Mouse (Mus musculus): ENCODE measurements around the gene Rbp7. TPM values are rescaled to one million over a fixed set of nuclear protein-coding genes. Genes with fewer than 3 reads are reported as not detected.
"Not testable (repeated sequence)": the region's sequence is repeated elsewhere in the genome, so short reads cannot be mapped to it uniquely, and the experiment has no call there.

The Rbp7 gene
- polyA plus RNA-seq, 1 experiment from 2014 or later, result 1.6 TPM

DNA sequence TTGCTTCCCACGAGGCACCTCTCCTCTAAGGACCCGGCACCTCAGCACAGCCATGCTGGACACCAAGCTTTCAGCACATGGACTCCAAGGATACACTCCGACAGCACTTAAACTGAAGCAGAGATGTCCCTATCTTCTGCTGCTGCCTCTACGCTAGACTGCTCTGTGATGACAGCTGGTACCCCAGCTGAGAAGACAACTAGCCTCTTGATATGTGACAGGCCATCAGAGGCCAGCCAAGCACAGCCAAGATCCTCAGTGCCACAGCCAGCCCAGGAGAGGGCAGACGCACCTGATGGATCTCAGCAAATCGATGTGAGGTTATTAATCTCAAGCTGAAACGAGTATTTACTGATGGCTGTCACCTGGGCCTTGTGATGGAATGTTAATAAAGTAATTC is 20.3 kb upstream of the Rbp7 start:
- Histone ChIP-seq H3K9me3 (no peaks in the 10 kb centered on the region), H3K27me3 (replicated peaks) (no peaks in the 10 kb centered on the region), H3K4me2 (replicated peaks) (no peak overlapping the region), H3K4me3 (replicated peaks) (no peak overlapping the region), H3K9ac (no peak overlapping the region), H3K27ac (no peak overlapping the region), H3K4me1 (replicated peaks) (no peaks in the 10 kb centered on the region), H3K36me3 (0 out of 2 replicates have a peak, but pooled peaks cover 2% of the 10 kb centered on the region)
- ATAC-seq, result no peak
- WGBS, result 66% methylated on average over 7 of the region's 7 CpGs

DNA sequence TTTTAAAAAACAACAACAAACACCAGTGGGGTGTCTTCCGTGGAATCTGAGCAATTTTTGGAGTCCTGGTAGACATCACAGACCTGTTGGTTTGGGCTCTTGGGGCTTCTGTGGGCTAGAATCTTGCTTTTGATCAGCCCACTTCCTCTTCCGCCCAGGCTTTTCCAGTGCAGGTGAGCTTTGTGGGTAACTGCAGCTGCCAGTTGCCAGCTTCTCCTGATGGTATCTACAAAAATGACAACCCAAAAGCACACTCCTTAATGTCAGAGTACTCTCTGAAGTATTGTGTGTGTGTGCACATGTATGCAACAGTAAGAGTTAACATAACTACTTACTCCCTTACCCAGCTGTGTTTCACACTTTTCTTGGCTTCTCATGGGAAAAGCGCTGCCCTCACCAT is 14.8 kb upstream of the Rbp7 start:
- Histone ChIP-seq H3K36me3 (peaks cover 8% of the 10 kb centered on the region; the same call in 1 of the 2 replicates), H3K27me3 (replicated peaks) (no peaks in the 10 kb centered on the region), H3K9me3 (no peaks in the 10 kb centered on the region), H3K4me1 (replicated peaks) (no peaks in the 10 kb centered on the region), H3K4me3 (replicated peaks) (no peak overlapping the region), H3K9ac (no peak overlapping the region), H3K27ac (no peak overlapping the region), H3K4me2 (replicated peaks) (no peak overlapping the region)
- ATAC-seq, result no peak
- 92% methylated on average over 3 of the region's 3 CpGs for WGBS

DNA sequence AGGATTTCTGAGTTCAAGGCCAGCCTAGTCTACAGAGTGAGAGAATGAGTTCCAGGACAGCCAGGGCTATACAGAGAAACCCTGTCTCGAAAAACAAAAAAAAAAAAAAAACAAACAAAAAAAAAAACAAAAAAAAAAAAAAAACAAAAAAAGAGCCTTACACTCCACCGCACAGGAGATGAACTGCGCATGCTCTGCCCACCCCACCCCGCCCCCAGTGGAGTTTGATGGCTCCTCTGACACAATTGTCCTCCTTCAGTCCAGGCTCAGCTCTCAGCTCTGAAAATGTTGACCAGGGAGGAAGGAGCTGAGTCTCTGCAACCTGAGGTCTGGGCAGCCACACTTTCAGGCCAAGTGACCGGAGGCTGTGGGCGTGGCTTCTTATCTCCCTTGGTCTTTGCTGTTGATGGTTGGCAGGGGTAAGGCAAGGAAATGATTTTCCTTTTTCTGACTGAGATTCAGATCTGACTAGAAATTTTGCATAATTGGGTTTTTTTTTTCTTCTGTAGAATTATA is 8.7 kb upstream of the Rbp7 start:
- H3K9me3 ChIP-seq, result no peaks in the 10 kb centered on the region
- no peak overlapping the region for H3K9ac ChIP-seq
- H3K4me3 ChIP-seq (replicated peaks), result no peak overlapping the region
- no peaks in the 10 kb centered on the region for H3K4me1 ChIP-seq (replicated peaks)
- peaks cover 6% of the 10 kb centered on the region; the same call in 1 of the 2 replicates for H3K36me3 ChIP-seq
- no peaks in the 10 kb centered on the region for H3K27me3 ChIP-seq (replicated peaks)
- 69% methylated on average over 6 of the region's 6 CpGs for WGBS
- no peak for ATAC-seq
- H3K27ac ChIP-seq, result no peak overlapping the region
- H3K4me2 ChIP-seq (replicated peaks), result no peak overlapping the region

- WGBS, result 73% methylated on average over 6 of the region's 6 CpGs
- H3K9me3 ChIP-seq, result no peaks in the 10 kb centered on the region
- no peaks in the 10 kb centered on the region for H3K4me1 ChIP-seq (replicated peaks)
- no peaks in the 10 kb centered on the region for H3K27me3 ChIP-seq (replicated peaks)
- H3K36me3 ChIP-seq, result no peaks in the 10 kb centered on the region
- no peak overlapping the region for H3K4me3 ChIP-seq (replicated peaks)
- H3K27ac ChIP-seq, result no peak overlapping the region
- H3K4me2 ChIP-seq (replicated peaks), result no peak overlapping the region
- H3K9ac ChIP-seq, result no peak overlapping the region
- no peak for ATAC-seq
Measured at GRCm38 (mm10) chr4:149462305-149462971, 7.7 kb upstream of the Rbp7 start.

DNA sequence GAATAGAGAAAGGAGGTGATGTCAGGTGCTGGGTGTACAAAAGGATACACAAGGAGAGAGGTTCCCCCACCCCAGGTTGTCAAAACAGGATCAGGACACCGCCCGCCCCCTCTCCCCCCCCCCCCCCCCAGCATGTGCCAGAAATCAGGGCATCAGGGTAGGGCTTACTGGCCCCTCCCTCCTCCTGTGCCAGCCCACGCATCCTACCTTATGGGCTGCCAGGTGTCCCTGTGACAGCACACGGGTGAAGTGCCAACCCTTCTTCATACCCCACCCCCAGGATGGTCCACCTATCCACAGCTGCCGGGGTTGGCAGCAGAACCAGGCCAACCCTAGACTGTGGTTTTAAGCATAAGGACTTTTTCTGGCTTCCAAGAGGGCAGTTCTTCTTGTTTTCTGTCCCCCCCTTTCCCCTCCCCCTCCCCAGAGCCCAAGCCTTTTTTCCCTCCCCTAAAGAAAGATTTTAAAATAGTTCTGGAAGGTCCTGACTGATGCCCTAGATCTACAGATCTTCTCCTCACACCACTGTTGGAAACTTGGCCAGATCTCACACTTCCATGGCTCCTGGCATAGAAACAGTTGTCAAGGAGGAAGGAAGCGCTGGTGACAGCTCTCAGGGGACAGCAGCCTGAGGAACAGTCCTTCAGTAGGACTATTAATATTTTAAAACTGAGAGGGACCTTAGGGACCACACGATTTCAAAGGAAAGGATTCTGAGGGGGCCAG is 7.0 kb upstream of the Rbp7 start:
- no peak overlapping the region for H3K4me2 ChIP-seq (replicated peaks)
- H3K9me3 ChIP-seq, result no peaks in the 10 kb centered on the region
- WGBS, result 67% methylated on average over 3 of the region's 7 CpGs
- H3K27ac ChIP-seq, result no peak overlapping the region
- no peaks in the 10 kb centered on the region for H3K36me3 ChIP-seq
- H3K4me3 ChIP-seq (replicated peaks), result no peak overlapping the region
- no peak overlapping the region for H3K9ac ChIP-seq
- no peaks in the 10 kb centered on the region for H3K4me1 ChIP-seq (replicated peaks)
- ATAC-seq, result no peak
- H3K27me3 ChIP-seq (replicated peaks), result no peaks in the 10 kb centered on the region

DNA sequence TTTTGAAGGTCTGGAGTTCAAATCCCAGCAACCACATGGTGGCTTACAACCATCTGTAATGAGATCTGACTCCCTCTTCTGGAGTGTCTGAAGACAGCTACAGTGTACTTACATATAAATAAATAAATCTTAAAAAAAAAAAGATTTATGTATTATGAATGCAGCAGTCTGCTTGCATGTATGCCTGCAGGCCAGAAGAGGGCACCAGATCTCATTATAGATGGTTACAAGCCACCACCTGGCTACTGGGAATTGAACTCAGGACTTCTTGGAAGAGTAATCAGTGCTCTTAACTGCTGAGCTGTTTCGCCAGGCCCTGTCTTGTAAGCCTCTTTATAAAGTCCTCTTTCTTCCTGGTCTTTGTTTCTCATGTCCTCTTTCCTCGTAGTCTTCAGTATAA is 5.7 kb upstream of the Rbp7 start:
- WGBS, result 84% methylated on average over 2 of the region's 2 CpGs
- H3K4me2 ChIP-seq (replicated peaks); ATAC-seq; H3K4me1 ChIP-seq (replicated peaks); H3K27me3 ChIP-seq (replicated peaks); H3K9ac ChIP-seq; H3K4me3 ChIP-seq (replicated peaks); H3K9me3 ChIP-seq; H3K27ac ChIP-seq; H3K36me3 ChIP-seq: not testable (repeated sequence)

- no peaks in the 10 kb centered on the region for H3K9me3 ChIP-seq
- no peaks in the 10 kb centered on the region for H3K36me3 ChIP-seq
- no peak overlapping the region for H3K9ac ChIP-seq
- 72% methylated on average over 1 of the region's 1 CpGs for WGBS
- no peaks in the 10 kb centered on the region for H3K4me1 ChIP-seq (replicated peaks)
- no peak overlapping the region for H3K4me2 ChIP-seq (replicated peaks)
- no peak overlapping the region for H3K27ac ChIP-seq
- ATAC-seq, result no peak
- H3K4me3 ChIP-seq (replicated peaks), result no peak overlapping the region
- H3K27me3 ChIP-seq (replicated peaks), result no peaks in the 10 kb centered on the region
Measured at GRCm38 (mm10) chr4:149459425-149459824, 4.6 kb upstream of the Rbp7 start.

DNA sequence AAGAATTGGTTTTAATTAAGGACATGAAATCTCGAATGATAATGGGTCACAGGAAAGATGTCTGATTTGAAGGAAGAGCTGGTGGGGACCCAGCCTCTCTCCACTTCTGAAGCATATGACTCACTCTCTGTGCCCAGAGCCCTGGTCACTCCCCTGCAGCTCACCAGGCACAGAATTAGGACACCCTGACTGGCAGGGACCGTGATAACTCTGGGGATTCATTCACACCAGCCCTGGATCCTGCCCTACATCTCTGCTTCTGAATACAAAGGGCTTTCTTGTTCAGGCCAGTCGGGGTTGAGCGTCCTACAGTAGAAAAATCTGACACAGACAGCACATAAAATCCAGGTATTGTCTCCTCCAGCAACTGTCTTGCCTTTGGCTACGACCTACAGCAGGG is 3.7 kb upstream of the Rbp7 start:
- no peak overlapping the region for H3K4me2 ChIP-seq (replicated peaks)
- no peaks in the 10 kb centered on the region for H3K27me3 ChIP-seq (replicated peaks)
- H3K4me3 ChIP-seq (replicated peaks), result no peak overlapping the region
- ATAC-seq, result no peak
- H3K4me1 ChIP-seq (replicated peaks), result no peaks in the 10 kb centered on the region
- H3K9ac ChIP-seq, result no peak overlapping the region
- no peaks in the 10 kb centered on the region for H3K36me3 ChIP-seq
- H3K9me3 ChIP-seq, result no peaks in the 10 kb centered on the region
- WGBS, result 66% methylated on average over 5 of the region's 5 CpGs
- no peak overlapping the region for H3K27ac ChIP-seq

DNA sequence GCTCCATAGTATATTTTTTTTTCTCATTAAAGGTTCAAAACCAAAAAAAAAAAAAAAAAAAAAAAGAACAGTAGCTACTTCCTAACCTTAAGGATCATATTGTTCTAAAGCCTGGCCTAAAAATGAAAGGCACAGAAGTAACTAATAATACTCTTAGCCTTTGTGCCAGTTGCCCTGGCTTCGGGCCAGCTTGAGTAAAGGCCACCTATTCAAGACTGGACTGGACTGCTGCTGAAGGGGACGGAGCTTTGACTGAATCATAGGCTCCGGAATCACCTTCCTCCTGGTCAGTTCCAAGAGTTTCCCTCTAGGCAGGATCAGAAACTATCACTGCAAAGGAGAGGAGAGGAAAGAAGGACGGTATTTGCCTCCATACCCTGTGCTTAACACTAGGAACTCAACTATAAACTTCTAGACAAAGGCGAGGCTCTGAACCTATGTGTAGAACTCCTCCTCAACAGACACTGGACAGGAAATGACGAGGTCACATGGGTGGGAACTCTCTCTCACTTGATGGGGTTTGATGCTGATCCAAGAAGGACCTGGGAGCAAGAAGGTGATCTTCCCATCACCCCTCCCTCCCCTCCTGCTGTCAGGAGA is 3.2 kb upstream of the Rbp7 start:
- WGBS, result 75% methylated on average over 6 of the region's 6 CpGs
- Histone ChIP-seq H3K9me3 (no peaks in the 10 kb centered on the region), H3K27me3 (replicated peaks) (no peaks in the 10 kb centered on the region), H3K4me2 (replicated peaks) (no peak overlapping the region), H3K27ac (no peak overlapping the region), H3K4me3 (replicated peaks) (no peak overlapping the region), H3K4me1 (replicated peaks) (no peaks in the 10 kb centered on the region), H3K36me3 (no peaks in the 10 kb centered on the region), H3K9ac (no peak overlapping the region)
- no peak for ATAC-seq

DNA sequence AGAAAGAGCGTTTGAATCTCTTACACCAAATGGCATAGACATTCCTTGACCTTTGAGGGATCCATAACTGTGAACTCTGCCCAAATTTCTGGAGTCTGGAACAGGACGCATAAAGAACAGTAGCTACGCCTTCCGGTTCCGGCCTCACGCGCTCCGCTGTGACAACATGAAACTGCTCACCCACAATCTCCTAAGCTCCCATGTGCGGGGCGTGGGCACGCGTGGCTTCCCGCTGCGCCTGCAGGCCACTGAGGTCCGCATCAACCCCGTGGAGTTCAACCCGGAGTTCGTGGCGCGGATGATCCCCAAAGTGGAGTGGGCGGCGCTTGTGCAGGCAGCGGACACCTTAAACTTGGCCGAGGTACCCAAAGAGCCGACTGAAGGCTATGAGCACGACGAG is 2.4 kb upstream of the Rbp7 start:
- not testable (repeated sequence) for H3K4me1 ChIP-seq (replicated peaks); H3K9ac ChIP-seq; H3K4me3 ChIP-seq (replicated peaks); H3K9me3 ChIP-seq; H3K27ac ChIP-seq; ATAC-seq; H3K36me3 ChIP-seq; H3K27me3 ChIP-seq (replicated peaks); H3K4me2 ChIP-seq (replicated peaks)
- 82% methylated on average over 27 of the region's 27 CpGs for WGBS

DNA sequence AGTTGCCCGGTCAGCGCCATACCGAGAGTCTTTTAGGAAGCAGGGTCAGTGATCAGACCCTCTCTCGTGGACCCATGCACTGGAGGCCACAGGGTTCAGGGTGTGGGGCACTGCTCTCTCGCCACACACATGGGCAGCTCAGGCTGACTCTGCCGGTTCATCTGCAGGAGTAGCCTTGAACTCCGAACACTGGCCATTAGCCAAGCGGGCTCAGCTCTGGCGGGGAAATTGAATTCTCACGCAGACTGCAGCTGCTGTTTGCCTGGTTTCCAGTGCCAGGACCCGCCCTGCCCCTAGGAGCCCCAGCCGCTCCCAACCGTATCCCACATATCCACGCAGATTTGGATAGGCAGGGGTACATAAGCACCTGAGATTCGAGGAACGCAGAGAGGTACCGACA is 515 bp downstream of the Rbp7 start:
- Histone ChIP-seq H3K4me2 (replicated peaks) (no peak overlapping the region), H3K9me3 (no peaks in the 10 kb centered on the region), H3K36me3 (no peaks in the 10 kb centered on the region), H3K27me3 (replicated peaks) (no peaks in the 10 kb centered on the region), H3K27ac (no peak overlapping the region), H3K4me3 (replicated peaks) (no peak overlapping the region), H3K4me1 (replicated peaks) (no peaks in the 10 kb centered on the region), H3K9ac (no peak overlapping the region)
- no peak for ATAC-seq
- 74% methylated on average over 17 of the region's 17 CpGs for WGBS

DNA sequence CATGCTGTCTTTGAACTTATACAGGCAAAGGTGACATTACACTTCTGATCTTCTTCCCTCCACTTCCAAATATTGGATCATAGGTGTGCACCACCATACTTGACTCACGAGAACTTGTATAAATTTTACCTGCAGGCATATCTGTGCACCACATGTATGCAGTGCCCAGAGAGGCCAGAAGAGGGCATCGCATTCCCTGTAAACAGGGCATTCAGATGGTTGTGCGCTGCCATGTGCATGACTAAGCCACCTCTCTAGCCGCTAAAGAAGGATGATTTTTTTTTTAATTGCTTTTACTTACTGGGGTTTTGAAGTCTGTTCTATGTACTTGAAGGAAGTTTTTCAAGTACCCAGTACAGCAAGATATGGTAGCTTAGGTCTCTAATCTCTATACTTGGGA is 1.1 kb downstream of the Rbp7 start:
- no peaks in the 10 kb centered on the region for H3K27me3 ChIP-seq (replicated peaks)
- ATAC-seq, result no peak
- no peak overlapping the region for H3K4me3 ChIP-seq (replicated peaks)
- H3K9ac ChIP-seq, result no peak overlapping the region
- WGBS, result 83% methylated on average over 4 of the region's 4 CpGs
- H3K9me3 ChIP-seq, result no peaks in the 10 kb centered on the region
- H3K4me2 ChIP-seq (replicated peaks), result no peak overlapping the region
- no peaks in the 10 kb centered on the region for H3K4me1 ChIP-seq (replicated peaks)
- H3K36me3 ChIP-seq, result no peaks in the 10 kb centered on the region
- H3K27ac ChIP-seq, result no peak overlapping the region
